Mouse (Mus musculus) E14TG2a.4 (cell line): ENCODE data around the gene Glo1.

Experiments used
- H3K27me3 ChIP-seq: 2 replicates; pipeline ENCODE4 v1.6.1; 2014; ENCODE audit warnings: low read length, control low read depth; ENCODE audit not compliant: insufficient read depth
- H3K36me3 ChIP-seq: 2 replicates; pipeline ENCODE4 v1.6.1; 2014; ENCODE audit warnings: low read length, control low read depth; ENCODE audit not compliant: insufficient read depth
- H3K4me1 ChIP-seq: replicated peaks from 2 replicates; pipeline ENCODE4 v1.6.1; 2014; ENCODE audit warnings: low read depth, low read length, control low read depth
- H3K4me3 ChIP-seq: replicated peaks from 2 replicates; pipeline ENCODE4 v1.5.1; 2014; ENCODE audit warnings: mild to moderate bottlenecking, low read length
- H3K9me3 ChIP-seq: 2 replicates; pipeline ENCODE4 v1.6.1; 2014; ENCODE audit warnings: low read length, control low read depth
- CTCF ChIP-seq: conservative IDR thresholded peaks from 2 replicates; pipeline ENCODE4 v1.5.1; 2014; ENCODE audit warnings: low read length
- NANOG ChIP-seq: IDR thresholded peaks from 2 replicates; pipeline ENCODE4 v1.6.1; 2014; ENCODE audit warnings: borderline replicate concordance, low read length, mixed read lengths
- POU5F1 ChIP-seq: IDR thresholded peaks from 2 replicates; pipeline ENCODE4 v1.6.1; 2014; ENCODE audit warnings: low read length, borderline replicate concordance

Glo1 gene

DNA sequence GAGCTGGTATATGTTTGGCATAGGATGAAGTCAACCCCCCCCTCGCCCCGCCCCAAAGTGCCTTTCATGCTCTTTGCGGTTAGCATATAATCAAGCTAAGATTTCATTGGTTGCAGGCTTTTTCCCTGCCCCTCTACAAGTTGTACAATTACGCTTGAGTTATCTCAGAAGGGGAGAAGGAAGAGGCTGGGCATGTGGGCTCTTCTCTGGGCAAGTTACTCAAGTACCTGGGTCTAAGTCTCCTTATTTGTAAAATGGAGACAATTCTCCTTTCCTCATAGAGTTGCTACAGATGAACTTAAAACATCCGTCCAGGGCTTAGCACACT lies 16.7 kb downstream of the Glo1 start:
- peaks cover 72% of the 10 kb centered on the region for H3K4me1 ChIP-seq
- H3K27me3 ChIP-seq: no peaks in the 10 kb centered on the region
- TF ChIP-seq CTCF (no peak), POU5F1 (no peak), NANOG (no peak)
- H3K4me3 ChIP-seq: peak overlapping the region; percentile 88
- no peaks in the 10 kb centered on the region for H3K9me3 ChIP-seq
- H3K36me3 ChIP-seq: peaks cover 23% of the 10 kb centered on the region; the same call in 1 of the 2 replicates

DNA sequence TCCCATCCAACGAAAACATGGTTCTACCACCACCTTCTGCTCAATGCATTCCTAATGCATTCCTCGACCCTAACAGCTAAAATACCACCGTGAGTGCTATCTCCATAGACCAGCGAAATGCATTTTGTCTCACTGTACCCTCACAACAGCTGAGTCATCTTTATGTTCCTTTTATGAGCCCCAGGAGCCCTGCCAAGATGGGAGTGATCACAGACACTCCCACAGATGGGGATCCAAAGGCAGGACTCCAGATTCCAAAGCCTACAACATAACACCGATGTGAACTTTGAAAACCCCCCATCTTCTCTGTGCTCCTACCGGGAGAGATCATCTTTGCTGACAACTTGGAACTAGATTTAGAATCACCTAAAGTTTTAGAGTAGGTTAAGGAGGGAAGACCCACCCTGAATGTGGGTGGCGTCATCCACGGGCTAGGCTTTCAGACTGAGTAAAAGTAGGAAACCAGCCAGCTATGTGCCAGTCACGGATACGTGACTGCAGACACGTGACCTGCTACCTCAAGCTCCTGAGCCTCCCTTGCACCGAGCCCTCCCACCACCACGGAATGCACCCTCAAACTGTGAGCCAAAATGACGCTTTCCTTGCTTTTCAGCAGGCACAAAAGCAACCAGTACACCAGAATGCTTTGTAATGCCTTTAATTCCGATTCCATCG lies 17.2 kb downstream of the Glo1 start:
- no peaks in the 10 kb centered on the region for H3K9me3 ChIP-seq
- H3K36me3 ChIP-seq: peaks cover 27% of the 10 kb centered on the region; the same call in 1 of the 2 replicates
- no peaks in the 10 kb centered on the region for H3K27me3 ChIP-seq
- TF ChIP-seq CTCF: no peak
- TF ChIP-seq NANOG: no peak
- TF ChIP-seq POU5F1: no peak; the same call in 1 of the 2 replicates
- H3K4me1 ChIP-seq: peaks cover 77% of the 10 kb centered on the region
- peak overlapping the region; percentile 88 for H3K4me3 ChIP-seq

DNA sequence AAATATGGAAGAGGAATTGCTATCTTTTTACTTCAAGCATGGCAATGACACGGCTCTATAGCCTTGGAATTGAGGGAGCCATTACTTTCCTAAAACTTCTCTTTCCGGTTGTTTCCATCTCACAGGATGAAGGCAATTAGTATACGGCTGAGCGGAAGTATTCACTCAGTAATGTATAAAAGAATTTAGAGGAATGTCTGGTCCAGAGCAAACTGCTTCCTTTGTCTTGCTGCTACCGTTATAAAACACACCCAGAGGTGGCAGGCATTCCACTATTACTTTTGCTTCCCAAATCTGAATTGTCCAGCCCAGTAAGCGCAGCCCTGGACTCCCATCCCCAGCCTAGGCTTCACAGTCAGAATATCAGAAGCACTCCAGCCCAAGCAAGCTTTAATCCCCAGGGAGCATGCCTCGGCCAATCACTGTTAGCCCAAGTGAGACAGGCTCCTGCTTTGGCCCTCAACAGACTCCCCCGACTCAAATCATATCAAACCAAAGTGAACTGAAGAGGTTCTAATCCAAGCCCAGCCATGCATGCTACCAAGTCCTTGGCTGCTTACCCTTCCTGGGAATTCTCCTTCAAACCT lies 18.7 kb downstream of the Glo1 start:
- Histone ChIP-seq H3K27me3 (no peaks in the 10 kb centered on the region), H3K4me1 (peaks cover 91% of the 10 kb centered on the region), H3K4me3 (peak overlapping the region; percentile 68), H3K36me3 (peaks cover 41% of the 10 kb centered on the region), H3K9me3 (no peaks in the 10 kb centered on the region)
- TF ChIP-seq NANOG: peak; percentile 89
- no peak for TF ChIP-seq CTCF

DNA sequence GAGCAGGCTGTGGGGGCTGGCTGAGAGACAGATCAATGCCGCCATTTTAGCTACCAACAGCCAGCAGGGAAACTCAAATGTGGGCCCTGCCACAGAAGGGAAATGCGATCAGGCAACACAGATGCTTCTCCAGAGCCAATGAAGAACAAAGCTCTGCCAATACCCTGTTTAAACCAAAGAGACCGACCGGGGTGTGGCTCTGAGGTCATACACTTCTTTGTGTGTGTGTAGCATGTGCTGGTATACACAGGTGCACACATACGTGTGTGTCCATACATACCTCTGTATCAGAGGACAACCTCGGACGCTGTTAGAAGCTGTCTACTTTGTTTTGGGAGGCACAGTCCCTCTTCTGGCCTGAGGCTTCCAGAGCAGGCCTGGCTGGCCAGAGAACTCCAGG lies 19.3 kb downstream of the Glo1 start:
- Histone ChIP-seq H3K27me3 (no peaks in the 10 kb centered on the region), H3K36me3 (peaks cover 48% of the 10 kb centered on the region), H3K4me3 (peak overlapping the region; percentile 68), H3K9me3 (no peaks in the 10 kb centered on the region), H3K4me1 (peaks cover 94% of the 10 kb centered on the region)
- TF ChIP-seq CTCF (no peak), POU5F1 (no peak), NANOG (no peak)

GRCm38 (mm10) chr17:30606634-30607081 lies 20.0 kb downstream of the Glo1 start:
- Histone ChIP-seq H3K4me1 (peaks cover 100% of the 10 kb centered on the region), H3K4me3 (peak overlapping the region; percentile 68), H3K27me3 (no peaks in the 10 kb centered on the region), H3K9me3 (no peaks in the 10 kb centered on the region), H3K36me3 (peaks cover 55% of the 10 kb centered on the region)
- TF ChIP-seq CTCF: peak; percentile 18; the same call in 1 of the 2 replicates
- TF ChIP-seq POU5F1: no peak

- Histone ChIP-seq H3K27me3 (no peaks in the 10 kb centered on the region), H3K36me3 (peaks cover 59% of the 10 kb centered on the region), H3K4me1 (peaks cover 100% of the 10 kb centered on the region), H3K4me3 (peak overlapping the region; percentile 68), H3K9me3 (no peaks in the 10 kb centered on the region)
- TF ChIP-seq NANOG (no peak), POU5F1 (no peak), CTCF (no peak)
These were observed 20.5 kb downstream of the Glo1 start for GRCm38 (mm10) chr17:30606206-30606605.

DNA sequence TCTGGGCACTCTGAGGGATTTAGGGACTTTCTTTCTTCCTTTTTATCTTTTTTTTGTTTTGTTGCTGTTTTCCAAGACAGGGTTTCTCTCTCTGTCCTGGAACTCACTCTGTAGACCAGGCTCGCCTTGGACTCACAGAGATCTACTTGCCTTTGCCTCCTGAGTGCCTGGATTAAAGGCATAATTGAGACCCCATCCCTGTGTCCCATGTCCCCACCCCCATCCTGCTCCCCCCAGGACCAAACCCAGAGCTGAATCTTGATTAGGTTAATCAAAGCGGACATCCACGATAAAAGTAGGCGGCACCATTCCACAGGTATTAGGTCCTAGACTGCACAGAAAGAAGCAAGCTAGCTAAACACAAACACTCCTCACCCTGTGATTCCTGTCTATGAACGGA lies 21.7 kb downstream of the Glo1 start:
- TF ChIP-seq CTCF (no peak), NANOG (no peak), POU5F1 (no peak)
- Histone ChIP-seq H3K4me1 (peaks cover 100% of the 10 kb centered on the region), H3K27me3 (no peaks in the 10 kb centered on the region), H3K4me3 (peak overlapping the region; percentile 77), H3K9me3 (no peaks in the 10 kb centered on the region), H3K36me3 (peaks cover 71% of the 10 kb centered on the region)

DNA sequence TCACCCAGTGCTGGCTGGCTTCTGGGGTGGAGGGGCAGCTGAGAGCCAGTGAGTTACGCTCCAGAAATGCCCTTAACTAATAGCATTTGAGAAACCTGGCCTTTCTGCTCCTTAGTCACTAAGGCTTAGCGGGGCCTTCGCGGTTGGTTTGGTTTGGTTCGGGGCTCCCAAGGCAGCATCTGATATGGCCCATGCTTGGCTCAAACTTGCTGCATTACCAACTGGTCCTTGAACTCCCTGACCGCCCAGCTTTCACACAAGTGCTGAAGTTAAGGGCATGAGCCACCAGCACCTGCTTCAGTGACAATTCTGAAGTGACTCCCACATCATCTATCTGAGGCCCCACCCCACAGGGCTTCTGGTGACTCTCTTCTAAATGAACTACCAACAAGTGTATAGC lies 22.4 kb downstream of the Glo1 start:
- Histone ChIP-seq H3K27me3 (no peaks in the 10 kb centered on the region), H3K4me3 (peak overlapping the region; percentile 77), H3K4me1 (peaks cover 100% of the 10 kb centered on the region)

GRCm38 (mm10) chr17:30602175-30602574 lies 24.5 kb downstream of the Glo1 start:
- peaks cover 82% of the 10 kb centered on the region for H3K36me3 ChIP-seq

More for the DNA sequence above, 22.4 kb downstream of the Glo1 start:
- TF ChIP-seq NANOG (no peak), POU5F1 (no peak), CTCF (no peak)
- H3K36me3 ChIP-seq: peaks cover 77% of the 10 kb centered on the region
- H3K9me3 ChIP-seq: no peaks in the 10 kb centered on the region

More at GRCm38 (mm10) chr17:30602175-30602574, 24.5 kb downstream of the Glo1 start:
- H3K4me1 ChIP-seq: peaks cover 97% of the 10 kb centered on the region
- TF ChIP-seq POU5F1: no peak
- TF ChIP-seq NANOG: peak; percentile 31; the same call in 1 of the 2 replicates
- no peak for TF ChIP-seq CTCF
- H3K27me3 ChIP-seq: no peaks in the 10 kb centered on the region
- H3K9me3 ChIP-seq: no peaks in the 10 kb centered on the region
- peak overlapping the region; percentile 77 for H3K4me3 ChIP-seq
